Mouse (Mus musculus): ENCODE measurements around the gene Isca2.

DNA sequence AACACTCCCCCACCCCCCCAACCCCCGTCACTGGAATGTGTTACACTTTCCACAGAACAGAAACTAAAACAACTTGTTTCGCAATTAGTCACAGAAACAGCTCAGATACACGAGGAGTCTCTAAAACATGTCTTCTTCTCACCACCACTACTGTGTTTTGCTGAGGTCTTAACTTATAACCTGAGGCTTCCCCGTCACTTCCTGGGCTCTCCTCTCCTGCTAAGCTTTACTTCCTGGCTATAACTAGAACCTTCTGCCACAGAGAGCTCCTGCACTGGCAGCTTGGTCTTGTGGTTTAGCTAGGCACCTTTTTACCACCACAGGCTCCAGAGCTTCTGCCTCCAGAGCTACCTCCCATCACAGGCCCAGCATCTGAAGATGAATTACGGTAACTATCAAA is 10.5 kb upstream of the Isca2 start:
- TF ChIP-seq CTCF (conservative IDR thresholded peaks at IDR 0.05; ENCODE audit: low read length) (no peak), POU5F1 (IDR thresholded peaks at IDR 0.05; ENCODE audit: borderline replicate concordance, low read length) (no peak), NANOG (IDR thresholded peaks at IDR 0.05; ENCODE audit: borderline replicate concordance, low read length) (no peak)

Data from E14TG2a.4 (cell line).